Mouse (Mus musculus): ENCODE data around the gene Tmtc4. TPM values are rescaled to one million over a fixed set of nuclear protein-coding genes. Genes with fewer than 3 reads are reported as not detected.
A peak's percentile ranks its signal among the peaks of the same experiment; 100 is the strongest.

Tmtc4 gene
- total RNA-seq, 2 experiments from 2014 or later: 6.3 to 8.5 TPM

DNA sequence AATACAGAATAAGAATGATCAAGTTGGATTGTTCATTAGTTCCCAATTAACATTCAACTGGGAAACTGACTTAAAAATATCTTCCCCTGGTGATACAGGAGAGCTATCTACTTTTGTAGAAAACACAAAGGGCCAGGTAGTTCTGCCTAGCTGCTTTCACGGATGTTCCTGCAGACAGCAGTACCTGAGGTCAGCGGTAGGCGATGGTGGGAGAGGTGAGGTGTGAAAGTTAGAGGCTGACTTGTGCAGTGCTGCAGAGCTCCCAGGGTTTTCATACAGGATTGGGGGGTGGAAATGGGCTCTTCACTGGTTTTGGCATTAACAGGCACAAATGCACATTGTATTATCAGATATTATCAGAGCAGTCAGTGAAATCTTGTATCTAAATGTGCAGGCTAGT lies 106.0 kb downstream of the Tmtc4 start:
- no peak for ATAC-seq (replicated peaks; ENCODE audit: poor library complexity, severe bottlenecking)

DNA sequence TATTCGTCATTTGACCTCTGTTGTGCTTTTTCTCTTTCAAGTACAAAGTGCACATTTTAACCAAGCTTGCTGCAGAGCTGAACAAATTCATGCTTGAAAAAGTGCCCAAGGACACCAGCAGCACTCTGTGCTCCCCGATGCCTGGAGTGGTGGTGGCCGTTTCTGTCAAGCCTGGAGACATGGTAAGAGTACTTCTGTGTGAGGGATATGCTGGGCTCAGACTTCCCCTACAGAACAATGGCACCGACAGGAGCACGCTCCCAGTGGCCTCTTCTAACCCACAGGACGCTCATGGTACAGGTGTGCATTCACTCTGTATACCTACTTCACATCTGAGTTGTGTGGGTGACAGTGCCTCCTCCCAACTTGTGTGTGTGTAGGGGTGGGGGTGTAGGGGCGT lies 107.1 kb downstream of the Tmtc4 start:
- ATAC-seq (replicated peaks; ENCODE audit: poor library complexity, severe bottlenecking): no peak

DNA sequence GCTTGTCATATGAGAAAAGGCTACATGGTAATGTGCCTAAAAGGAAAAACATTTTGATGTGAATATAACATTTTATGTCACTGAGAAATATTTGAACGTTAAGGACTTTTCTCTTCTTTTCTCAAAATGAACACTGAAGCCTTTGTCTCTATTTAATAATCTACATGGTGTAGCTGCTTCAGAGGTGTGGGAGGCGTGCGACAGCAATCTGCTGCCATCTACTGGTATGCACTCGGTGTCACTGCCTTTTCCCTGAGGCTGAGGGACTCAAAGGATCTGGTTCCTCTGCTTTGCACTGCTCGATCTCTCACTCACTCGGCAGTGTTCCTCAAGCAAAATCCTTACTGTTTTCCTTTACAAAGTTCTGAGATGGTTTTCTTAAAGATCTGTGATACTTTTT lies 107.7 kb downstream of the Tmtc4 start:
- ATAC-seq (replicated peaks; ENCODE audit: poor library complexity, severe bottlenecking): peak; percentile 99

DNA sequence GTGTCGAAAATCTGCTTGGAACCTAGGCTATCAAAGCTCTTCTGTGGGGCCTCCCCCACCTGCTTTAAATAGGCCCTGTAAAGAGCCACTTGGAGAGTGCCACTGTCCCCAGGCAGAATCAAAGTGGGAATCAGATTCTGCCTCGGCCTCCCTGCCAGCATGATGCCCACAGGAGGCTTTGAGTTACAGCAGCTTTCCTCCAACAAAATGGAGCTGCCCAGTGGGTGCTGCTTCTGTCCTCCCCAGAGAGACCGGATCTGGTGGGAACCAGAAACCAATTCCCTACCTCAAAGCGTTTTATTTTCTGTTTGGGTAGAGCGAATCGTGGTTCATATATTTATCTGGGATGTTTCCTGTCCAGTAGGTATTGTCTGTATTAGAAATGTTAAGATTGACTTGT lies 108.2 kb downstream of the Tmtc4 start:
- ATAC-seq (replicated peaks; ENCODE audit: poor library complexity, severe bottlenecking): no peak

DNA sequence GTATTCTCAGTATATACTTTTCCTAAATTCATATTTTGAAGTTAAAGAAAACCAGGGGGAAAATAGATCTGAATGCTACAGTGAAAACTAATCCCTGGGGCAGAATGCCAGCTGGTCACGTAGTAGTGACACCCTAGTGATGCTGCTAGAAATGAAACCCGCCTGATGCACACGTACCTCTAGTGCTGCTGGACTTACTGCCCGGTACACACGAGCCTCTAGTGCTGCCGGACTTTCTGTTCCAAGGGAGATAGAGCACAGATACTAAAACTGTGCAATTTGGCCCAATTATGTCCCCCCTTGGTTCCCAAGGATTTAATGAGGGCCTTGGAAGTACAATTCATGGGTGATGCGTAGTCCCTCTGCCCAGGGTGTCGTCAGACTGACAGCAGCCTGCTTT lies 108.8 kb downstream of the Tmtc4 start:
- no peak for ATAC-seq (replicated peaks; ENCODE audit: poor library complexity, severe bottlenecking)

DNA sequence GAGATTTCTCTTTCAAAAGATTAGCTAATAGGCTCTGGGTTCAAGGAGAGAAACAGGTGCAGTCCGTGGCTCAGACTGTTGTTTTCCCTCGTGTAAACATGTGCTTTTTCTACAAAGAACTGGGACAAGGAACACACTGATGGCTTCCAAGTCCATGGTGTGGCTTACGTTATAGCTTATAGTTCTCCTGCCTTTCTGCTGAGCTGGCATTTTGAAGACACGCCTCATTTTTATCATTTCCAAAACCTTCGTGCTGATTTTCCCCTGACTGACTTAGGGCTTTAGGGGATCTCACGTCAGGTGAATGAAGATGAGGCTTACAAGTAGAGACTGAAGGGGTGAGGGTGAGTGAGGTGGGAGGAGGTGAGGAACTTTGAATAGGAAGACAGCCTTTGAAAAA lies 111.2 kb downstream of the Tmtc4 start:
- ATAC-seq (replicated peaks; ENCODE audit: poor library complexity, severe bottlenecking): no peak

DNA sequence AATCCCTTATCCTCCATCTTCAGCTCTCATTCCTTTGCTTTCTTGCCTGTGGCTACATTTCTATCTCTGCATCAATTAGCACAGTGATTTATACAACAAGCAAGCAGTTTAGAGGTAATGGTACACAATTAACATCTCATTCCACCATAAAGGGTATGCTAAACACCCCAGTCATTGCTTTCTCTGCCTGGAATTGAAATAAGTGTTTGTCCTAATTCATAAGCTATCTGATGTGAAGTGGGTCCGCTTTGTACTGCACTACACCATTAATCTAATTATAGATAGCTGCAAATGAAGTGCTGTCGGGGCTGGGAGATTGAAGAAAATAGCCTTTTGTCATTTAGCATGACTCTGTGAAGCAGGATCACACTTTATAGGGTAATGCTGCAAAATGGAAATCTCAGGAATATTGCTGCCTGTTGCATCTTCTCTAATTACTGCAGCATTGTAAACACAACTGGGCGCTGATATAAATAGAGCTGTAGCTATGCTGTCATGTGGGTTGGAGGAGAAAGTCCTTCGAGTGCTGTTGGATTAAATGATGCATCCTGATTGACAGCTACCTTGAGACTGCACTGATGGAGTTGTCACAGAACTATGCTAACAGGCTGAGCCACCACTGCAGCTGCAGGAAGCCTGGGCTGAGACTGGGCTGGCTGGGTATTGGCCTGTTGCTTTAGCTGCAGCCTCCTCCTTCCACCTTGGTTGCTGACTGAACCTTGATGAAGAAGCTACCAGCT lies 111.8 kb downstream of the Tmtc4 start:
- no peak for ATAC-seq (replicated peaks; ENCODE audit: poor library complexity, severe bottlenecking)

DNA sequence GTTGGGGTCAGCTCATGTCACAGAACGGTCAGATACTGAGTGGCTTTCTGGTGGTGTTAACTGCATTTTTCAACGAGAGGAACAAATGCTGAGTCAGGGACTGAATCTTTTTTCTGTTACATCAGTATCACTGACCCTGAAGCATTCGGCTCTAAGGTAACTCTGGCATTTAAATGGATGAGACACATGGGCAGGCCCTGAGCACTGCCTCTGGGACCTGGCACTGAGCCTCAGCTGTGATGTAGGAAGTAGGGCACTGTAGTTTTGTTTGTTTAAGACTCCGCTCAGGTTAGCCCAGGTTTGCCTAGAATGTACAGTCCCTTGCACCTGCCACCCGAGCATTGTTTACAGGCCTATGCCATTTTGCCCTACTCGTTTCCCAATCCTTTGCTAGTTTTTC lies 114.0 kb downstream of the Tmtc4 start:
- no peak for ATAC-seq (replicated peaks; ENCODE audit: poor library complexity, severe bottlenecking)

Other genes with a start within 250 kb of the Tmtc4 start
- gene Ggact, start 70.3 kb downstream of the Tmtc4 start, total RNA-seq (2014; fragmentation: Nextera tagmentation): 2.2 and 3.7 TPM in 2 replicates
- 0.31 and 2.3 TPM in 2 replicates for gene Ggact, start 70.3 kb downstream of the Tmtc4 start, total RNA-seq (2017)